Comparison of ENCODE assay signal across 8 mouse cellular contexts in the genomic region with DNA sequence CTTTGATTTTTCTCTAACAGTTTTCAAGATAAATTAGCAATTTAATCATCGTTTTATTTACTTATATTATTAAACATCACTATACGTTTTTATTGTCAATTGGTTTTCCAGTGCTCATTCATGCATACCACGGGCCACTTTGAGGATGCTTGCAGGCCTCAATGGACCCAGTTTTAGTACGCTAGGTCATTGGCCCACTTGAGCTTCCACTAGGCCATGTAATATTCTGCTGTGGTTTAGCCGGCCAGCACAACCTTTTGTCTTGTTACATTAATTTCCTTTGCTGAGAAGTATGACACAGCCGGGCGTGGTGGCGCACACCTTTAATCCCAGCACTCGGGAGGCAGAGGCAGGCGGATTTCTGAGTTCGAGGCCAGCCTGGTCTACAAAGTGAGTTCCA. TPM values are rescaled to one million over a fixed set of nuclear protein-coding genes. Genes with fewer than 3 reads are reported as not detected.
DNase-seq lines count a peak whose midpoint lies in the region; ATAC-seq and TF ChIP-seq lines count a peak whose summit lies in the region.

No protein-coding gene starts in this region.

- peak overlapping the region; percentile 70 for H3K4me2 ChIP-seq in intestine, embryonic 14.5 days (ENCODE audit: low read length)
- no peak overlapping the region for H3K4me2 ChIP-seq in intestine, postnatal 0 days (replicated peaks; ENCODE audit: low read depth)
- H3K4me2 ChIP-seq in hindbrain, embryonic 15.5 days = peak overlapping the region; percentile 76
- H3K4me2 ChIP-seq in midbrain, embryonic 16.5 days (ENCODE audit: low read length) = peak overlapping the region; percentile 78

- no peak for TF ChIP-seq POLR2A in bone marrow macrophage, adult 2 months (IDR thresholded peaks at IDR 0.05; ENCODE audit: borderline replicate concordance, low read depth, low read length)

- no peaks in the 10 kb centered on the region; the same call in 1 of the 2 replicates for H3K4me1 ChIP-seq in intestine, embryonic 14.5 days (replicated peaks; ENCODE audit: control insufficient read depth, insufficient read depth, low read length)
- no peaks in the 10 kb centered on the region for H3K4me1 ChIP-seq in intestine, postnatal 0 days (replicated peaks; ENCODE audit: control insufficient read depth, insufficient read depth, low read length)
- peaks cover 11% of the 10 kb centered on the region for H3K4me1 ChIP-seq in bone marrow macrophage, adult 2 months (ENCODE audit: control insufficient read depth, insufficient read depth, low read length)
- H3K4me1 ChIP-seq in hindbrain, embryonic 15.5 days (replicated peaks) = peaks cover 19% of the 10 kb centered on the region
- peaks cover 17% of the 10 kb centered on the region for H3K4me1 ChIP-seq in midbrain, embryonic 16.5 days (ENCODE audit: control insufficient read depth, insufficient read depth, low read length)

- DNase-seq in intestine, embryonic 14.5 days (ENCODE audit: low spot score) = no peak
- no peak for DNase-seq in ovary, postnatal 36 days (ENCODE audit: low spot score)
- no peak for DNase-seq in cerebellum, postnatal 25 days
- DNase-seq in kidney, adult 11 months = no peak

- no peak overlapping the region for H3K27ac ChIP-seq in intestine, embryonic 14.5 days (ENCODE audit: low read depth)
- H3K27ac ChIP-seq in intestine, postnatal 0 days (ENCODE audit: low read depth, low read length) = no peak overlapping the region
- no peak overlapping the region for H3K27ac ChIP-seq in bone marrow macrophage, adult 2 months (ENCODE audit: insufficient read depth, low read depth, low read length)
- H3K27ac ChIP-seq in hindbrain, embryonic 15.5 days (replicated peaks) = no peak overlapping the region
- H3K27ac ChIP-seq in midbrain, embryonic 16.5 days (ENCODE audit: low read length) = no peak overlapping the region

- H3K9ac ChIP-seq in intestine, embryonic 14.5 days (ENCODE audit: low read length) = peak overlapping the region; percentile 65; the same call in 1 of the 2 replicates
- H3K9ac ChIP-seq in intestine, postnatal 0 days (ENCODE audit: low read depth, low read length) = no peak overlapping the region
- peak overlapping the region; percentile 60; the same call in 1 of the 2 replicates for H3K9ac ChIP-seq in hindbrain, embryonic 15.5 days
- no peak overlapping the region for H3K9ac ChIP-seq in midbrain, embryonic 16.5 days (ENCODE audit: low read depth, low read length)

- no peaks in the 10 kb centered on the region for H3K27me3 ChIP-seq in intestine, embryonic 14.5 days (replicated peaks; ENCODE audit: control insufficient read depth, insufficient read depth, low read length)
- H3K27me3 ChIP-seq in intestine, postnatal 0 days (replicated peaks; ENCODE audit: control insufficient read depth, insufficient read depth, low read length) = no peaks in the 10 kb centered on the region
- no peaks in the 10 kb centered on the region for H3K27me3 ChIP-seq in hindbrain, embryonic 15.5 days
- H3K27me3 ChIP-seq in midbrain, embryonic 16.5 days (ENCODE audit: control insufficient read depth, insufficient read depth, low read depth, low read length) = no peaks in the 10 kb centered on the region

- TF ChIP-seq CTCF in intestine, postnatal 0 days (IDR thresholded peaks at IDR 0.05; ENCODE audit: low read depth) = no peak
- TF ChIP-seq CTCF in bone marrow macrophage, adult 2 months (IDR thresholded peaks at IDR 0.05; ENCODE audit: low read depth, low read length) = no peak

- no peaks in the 10 kb centered on the region for H3K9me3 ChIP-seq in intestine, embryonic 14.5 days (ENCODE audit: control insufficient read depth, low read length)
- H3K9me3 ChIP-seq in intestine, postnatal 0 days (ENCODE audit: control insufficient read depth) = no peaks in the 10 kb centered on the region
- H3K9me3 ChIP-seq in hindbrain, embryonic 15.5 days = no peaks in the 10 kb centered on the region
- no peaks in the 10 kb centered on the region for H3K9me3 ChIP-seq in midbrain, embryonic 16.5 days (replicated peaks; ENCODE audit: control insufficient read depth, low read length, poor library complexity, severe bottlenecking)

- peak overlapping the region; percentile 50 for H3K4me3 ChIP-seq in intestine, embryonic 14.5 days (ENCODE audit: low read depth, low read length)
- no peak overlapping the region; the same call in 1 of the 2 replicates for H3K4me3 ChIP-seq in intestine, postnatal 0 days (ENCODE audit: low read depth, low read length)
- peak overlapping the region; percentile 62; the same call in 1 of the 2 replicates for H3K4me3 ChIP-seq in bone marrow macrophage, adult 2 months (ENCODE audit: insufficient read depth, low read length)
- peak overlapping the region; percentile 58 for H3K4me3 ChIP-seq in hindbrain, embryonic 15.5 days
- peak overlapping the region; percentile 70 for H3K4me3 ChIP-seq in midbrain, embryonic 16.5 days (ENCODE audit: low read depth, low read length)

- peaks cover 28% of the 10 kb centered on the region; the same call in 1 of the 2 replicates for H3K36me3 ChIP-seq in intestine, embryonic 14.5 days (ENCODE audit: control insufficient read depth, insufficient read depth, low read length)
- H3K36me3 ChIP-seq in intestine, postnatal 0 days (ENCODE audit: control insufficient read depth, insufficient read depth) = peaks cover 17% of the 10 kb centered on the region
- H3K36me3 ChIP-seq in hindbrain, embryonic 15.5 days = peaks cover 9% of the 10 kb centered on the region; the same call in 1 of the 2 replicates
- H3K36me3 ChIP-seq in midbrain, embryonic 16.5 days (ENCODE audit: control insufficient read depth, insufficient read depth, low read length) = peaks cover 10% of the 10 kb centered on the region; the same call in 1 of the 2 replicates

- WGBS in intestine, embryonic 14.5 days = 86% methylated on average over 11 of the region's 11 CpGs
- WGBS in intestine, postnatal 0 days = 87% methylated on average over 11 of the region's 11 CpGs
- WGBS in hindbrain, embryonic 15.5 days = 80% methylated on average over 11 of the region's 11 CpGs
- WGBS in midbrain, embryonic 16.5 days = 75% methylated on average over 11 of the region's 11 CpGs

- no peak for ATAC-seq in intestine, embryonic 14.5 days (replicated peaks; ENCODE audit: low FRiP score, low TSS enrichment, low read depth)
- ATAC-seq in intestine, postnatal 0 days = no peak
- no peak for ATAC-seq in hindbrain, embryonic 15.5 days (ENCODE audit: low FRiP score, low read depth)
- ATAC-seq in midbrain, embryonic 16.5 days = no peak

RNA-seq across cellular contexts. Expression of a gene that starts 0.8 kb away (rescaled TPM):
- polyA plus RNA-seq in intestine, embryonic 14.5 days (2014; fragmentation: Nextera tagmentation; extraction: Ambion mirVana) = 4.8 and 5.4 TPM in 2 replicates
- polyA plus RNA-seq in intestine, postnatal 0 days (2015; fragmentation: Nextera tagmentation; extraction: Ambion mirVana) = 1.1 and 1.2 TPM in 2 replicates
- 5.8 and 6.6 TPM in 2 replicates for polyA plus RNA-seq in bone marrow macrophage, adult 2 months (2012; ENCODE audit: insufficient read depth, insufficient read length, missing spikeins)
- polyA plus RNA-seq in hindbrain, embryonic 15.5 days (2015; fragmentation: Nextera tagmentation; extraction: Ambion mirVana) = 6.1 and 7.2 TPM in 2 replicates
- polyA plus RNA-seq in midbrain, embryonic 16.5 days (2015; fragmentation: Nextera tagmentation; extraction: Ambion mirVana) = 8.2 TPM in 2 replicates

RNA-seq across cellular contexts. Expression of a gene that starts 57.0 kb away (rescaled TPM):
- polyA plus RNA-seq in intestine, embryonic 14.5 days (2014; fragmentation: Nextera tagmentation; extraction: Ambion mirVana) = 44.1 and 46.8 TPM in 2 replicates
- 37.3 and 44.1 TPM in 2 replicates for polyA plus RNA-seq in intestine, postnatal 0 days (2015; fragmentation: Nextera tagmentation; extraction: Ambion mirVana)
- 87.7 and 90.9 TPM in 2 replicates for polyA plus RNA-seq in bone marrow macrophage, adult 2 months (2012; ENCODE audit: insufficient read depth, insufficient read length, missing spikeins)
- polyA plus RNA-seq in hindbrain, embryonic 15.5 days (2015; fragmentation: Nextera tagmentation; extraction: Ambion mirVana) = 64.8 and 65.7 TPM in 2 replicates
- 72.8 and 79.1 TPM in 2 replicates for polyA plus RNA-seq in midbrain, embryonic 16.5 days (2015; fragmentation: Nextera tagmentation; extraction: Ambion mirVana)

Comparison
In these comparisons a context has a peak if more than half of its experiments do, and no peak if none do; other contexts are left out.
1. H3K9ac ChIP-seq: peak in intestine, embryonic 14.5 days (single experiment) and hindbrain, embryonic 15.5 days (single experiment); none in intestine, postnatal 0 days (single experiment) and midbrain, embryonic 16.5 days (single experiment).